Mouse (Mus musculus) stomach, embryonic 16.5 days (tissue): Measurements from ENCODE around the gene Mrpl23. TPM values are rescaled to one million over a fixed set of nuclear protein-coding genes. Genes with fewer than 3 reads are reported as not detected.
A peak's percentile ranks its signal among the peaks of the same experiment; 100 is the strongest.

ENCODE experiments used
- ATAC-seq: fragments of 200-750 bp; cut with Nextera tagmentation; 2 replicates; pipeline ENCODE4 v1.8.0; 2017; ENCODE audit warnings: moderate number of reproducible peaks, moderate TSS enrichment; ENCODE audit not compliant: insufficient read depth, low FRiP score
- H3K27ac ChIP-seq: fragments of 300-500 bp; sonication (generic); 2 replicates; pipeline ENCODE4 v1.5.1; 2014; ENCODE audit warnings: low read length
- H3K27me3 ChIP-seq: fragments of 300-500 bp; sonication (generic); 2 replicates; pipeline ENCODE4 v1.6.1; 2014; ENCODE audit warnings: low read length, control low read depth, mixed read lengths; ENCODE audit not compliant: control insufficient read depth, insufficient read depth
- H3K36me3 ChIP-seq: fragments of 300-500 bp; sonication (generic); 2 replicates; pipeline ENCODE4 v1.6.1; 2014; ENCODE audit warnings: low read length; ENCODE audit not compliant: control insufficient read depth, insufficient read depth
- H3K4me1 ChIP-seq: fragments of 300-500 bp; sonication (generic); 2 replicates; pipeline ENCODE4 v1.6.1; 2014; ENCODE audit warnings: low read length, control low read depth, mixed read lengths; ENCODE audit not compliant: control insufficient read depth, insufficient read depth
- H3K4me2 ChIP-seq: fragments of 300-500 bp; sonication (generic); 2 replicates; pipeline ENCODE4 v1.6.1; 2014; ENCODE audit warnings: low read depth, low read length, mixed read lengths
- H3K4me3 ChIP-seq: fragments of 300-500 bp; sonication (generic); replicated peaks from 2 replicates; pipeline ENCODE4 v1.5.1; 2014; ENCODE audit warnings: mild to moderate bottlenecking, low read length
- H3K9ac ChIP-seq: fragments of 300-500 bp; sonication (generic); 2 replicates; pipeline ENCODE4 v1.6.1; 2014; ENCODE audit warnings: low read length
- H3K9me3 ChIP-seq: fragments of 300-500 bp; sonication (generic); replicated peaks from 2 replicates; pipeline ENCODE4 v1.6.1; 2016; ENCODE audit warnings: low read length, control low read depth; ENCODE audit not compliant: control insufficient read depth
- WGBS: fragments of 180-500 bp; shearing (Covaris S2); extraction: QIAGEN DNeasy Blood & Tissue Kit; methylation state at CpG from one replicate; pipeline ENCODE4 v1.1.7; 2014; 5-methylcytosine and 5-hydroxymethylcytosine counted together
- polyA plus RNA-seq: library from polyadenylated mRNA; unstranded; fragments of >200 nt; fragmentation: Nextera tagmentation; extraction: Ambion mirVana; gene quantifications from 2 replicates; pipeline ENCODE4 v1.2.1, GENCODE M21; 2015

Gene Mrpl23
- polyA plus RNA-seq, 1 experiment from 2014 or later: 30.7 TPM

DNA sequence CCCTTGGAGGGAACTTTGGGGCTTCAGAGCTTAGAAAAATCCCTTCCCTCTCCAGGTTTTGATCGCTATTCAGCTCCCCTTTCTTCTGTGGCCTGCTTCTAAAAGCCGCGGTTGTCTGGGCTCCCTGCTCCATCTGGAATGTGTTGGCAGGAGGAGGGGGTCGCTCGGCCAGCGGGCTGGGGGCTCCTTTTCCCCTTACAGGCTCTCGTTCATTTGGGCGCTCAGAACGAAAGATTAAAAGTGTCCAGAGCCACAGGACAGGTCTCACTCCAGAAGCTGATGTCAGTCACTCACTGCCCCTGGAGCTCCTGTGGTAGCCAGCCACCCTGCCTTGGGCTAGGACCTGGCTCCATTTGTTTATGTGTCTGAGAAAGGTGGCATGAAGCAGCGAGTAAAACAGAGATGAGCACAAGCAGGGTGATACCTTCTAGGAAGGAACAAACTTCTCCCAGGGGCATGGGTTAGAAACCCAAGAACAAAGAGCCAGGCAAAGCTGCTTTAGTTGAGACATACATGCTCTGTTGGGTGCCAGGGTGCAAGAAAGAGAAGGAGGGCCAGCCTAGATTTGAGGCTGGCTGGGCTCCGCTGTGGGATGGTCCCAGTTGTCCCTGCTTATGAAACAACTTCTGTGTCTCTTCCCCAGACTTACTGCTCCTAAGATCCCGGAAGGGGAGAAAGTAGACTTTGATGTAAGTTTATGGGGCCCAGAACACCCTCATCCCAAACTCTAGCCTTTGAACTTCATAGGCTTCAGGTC lies 22.3 kb upstream of the Mrpl23 start:
- ATAC-seq: peak; percentile 39; the same call in 1 of the 2 replicates
- H3K36me3 ChIP-seq: no peaks in the 10 kb centered on the region
- peak overlapping the region; percentile 60 for H3K9ac ChIP-seq
- H3K4me1 ChIP-seq: peaks cover 33% of the 10 kb centered on the region
- H3K27me3 ChIP-seq: no peaks in the 10 kb centered on the region
- H3K4me2 ChIP-seq: no peak overlapping the region
- no peak overlapping the region for H3K4me3 ChIP-seq
- peak overlapping the region; percentile 96 for H3K27ac ChIP-seq
- 21% methylated on average over 12 of the region's 12 CpGs for WGBS
- H3K9me3 ChIP-seq: no peaks in the 10 kb centered on the region

DNA sequence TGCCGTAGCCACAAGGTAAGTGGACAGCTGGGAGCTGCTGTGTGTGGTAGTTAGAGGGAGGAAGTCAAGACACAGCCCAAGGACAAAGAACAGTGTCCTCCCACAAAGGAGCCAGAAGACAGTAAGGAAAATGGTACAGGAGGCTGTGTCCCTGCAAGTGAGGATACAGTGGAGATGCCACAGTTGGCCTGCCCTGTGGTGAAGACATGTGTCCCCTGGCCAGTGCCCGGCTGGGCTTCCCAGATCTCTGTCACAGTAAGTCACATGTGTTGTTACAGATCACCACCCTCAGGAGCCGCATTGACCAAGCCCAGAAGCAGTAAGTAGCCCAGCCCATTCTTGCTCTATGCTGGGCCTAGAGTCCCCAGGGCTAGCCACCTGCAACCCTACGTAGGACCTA lies 18.4 kb upstream of the Mrpl23 start:
- Histone ChIP-seq H3K27me3 (no peaks in the 10 kb centered on the region), H3K4me1 (peaks cover 41% of the 10 kb centered on the region), H3K4me3 (no peak overlapping the region), H3K9me3 (no peaks in the 10 kb centered on the region), H3K4me2 (no peak overlapping the region), H3K27ac (no peak overlapping the region), H3K36me3 (no peaks in the 10 kb centered on the region), H3K9ac (no peak overlapping the region)
- 82% methylated on average over 4 of the region's 4 CpGs for WGBS
- ATAC-seq: no peak

GRCm38 (mm10) chr7:142516221-142516978 lies 16.1 kb upstream of the Mrpl23 start:
- Histone ChIP-seq H3K27me3 (no peaks in the 10 kb centered on the region), H3K9me3 (no peaks in the 10 kb centered on the region), H3K27ac (peak overlapping the region; percentile 90), H3K4me2 (peak overlapping the region; percentile 36), H3K4me3 (no peak overlapping the region), H3K4me1 (peaks cover 33% of the 10 kb centered on the region), H3K36me3 (no peaks in the 10 kb centered on the region), H3K9ac (peak overlapping the region; percentile 55)
- WGBS: 28% methylated on average over 21 of the region's 21 CpGs
- ATAC-seq: peak; percentile 83

- H3K27me3 ChIP-seq: no peaks in the 10 kb centered on the region
- H3K4me3 ChIP-seq: no peak overlapping the region
- peaks cover 38% of the 10 kb centered on the region for H3K4me1 ChIP-seq
- 44% methylated on average over 3 of the region's 3 CpGs for WGBS
- no peak; the same call in 1 of the 2 replicates for ATAC-seq
- no peaks in the 10 kb centered on the region for H3K36me3 ChIP-seq
- no peak overlapping the region for H3K9ac ChIP-seq
- no peak overlapping the region for H3K4me2 ChIP-seq
- no peak overlapping the region for H3K27ac ChIP-seq
- H3K9me3 ChIP-seq: no peaks in the 10 kb centered on the region
These were observed 15.0 kb upstream of the Mrpl23 start for GRCm38 (mm10) chr7:142517531-142517930.

- Histone ChIP-seq H3K27ac (peak overlapping the region; percentile 55; the same call in 1 of the 2 replicates), H3K4me2 (no peak overlapping the region), H3K36me3 (no peaks in the 10 kb centered on the region), H3K4me1 (peaks cover 54% of the 10 kb centered on the region), H3K9ac (no peak overlapping the region), H3K4me3 (no peak overlapping the region), H3K27me3 (no peaks in the 10 kb centered on the region), H3K9me3 (no peaks in the 10 kb centered on the region)
- ATAC-seq: no peak
- 77% methylated on average over 4 of the region's 4 CpGs for WGBS
These were observed 12.2 kb upstream of the Mrpl23 start for GRCm38 (mm10) chr7:142520331-142520730.

DNA sequence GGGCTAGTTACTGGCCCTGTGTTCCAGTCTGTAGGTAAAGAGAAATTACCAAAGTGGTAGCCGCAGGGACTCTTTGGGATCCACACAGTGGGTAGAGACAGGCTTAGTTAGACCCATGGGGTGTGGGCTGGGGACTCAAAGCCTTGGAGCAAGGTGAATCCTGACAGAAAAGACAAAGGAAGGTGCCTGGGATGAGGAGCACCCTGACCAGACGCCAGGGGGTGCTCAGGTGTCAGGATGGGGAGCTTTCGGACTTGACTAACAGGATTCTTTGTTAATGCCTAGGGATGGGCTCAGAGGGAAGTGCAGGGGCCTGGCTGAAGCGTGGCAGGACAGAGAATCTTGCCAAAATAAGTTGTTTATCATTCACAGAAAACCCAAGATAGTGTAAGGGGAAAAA lies 10.1 kb upstream of the Mrpl23 start:
- Histone ChIP-seq H3K9me3 (no peaks in the 10 kb centered on the region), H3K4me2 (no peak overlapping the region), H3K4me1 (peaks cover 49% of the 10 kb centered on the region), H3K27me3 (no peaks in the 10 kb centered on the region), H3K36me3 (no peaks in the 10 kb centered on the region), H3K9ac (no peak overlapping the region), H3K27ac (peak overlapping the region; percentile 81; the same call in 1 of the 2 replicates), H3K4me3 (no peak overlapping the region)
- peak; percentile 48; the same call in 1 of the 2 replicates for ATAC-seq
- 39% methylated on average over 4 of the region's 4 CpGs for WGBS

GRCm38 (mm10) chr7:142523200-142523990 lies 9.1 kb upstream of the Mrpl23 start:
- Histone ChIP-seq H3K9me3 (no peaks in the 10 kb centered on the region), H3K27ac (peak overlapping the region; percentile 81), H3K4me2 (no peak overlapping the region), H3K4me3 (no peak overlapping the region), H3K27me3 (no peaks in the 10 kb centered on the region), H3K36me3 (no peaks in the 10 kb centered on the region), H3K4me1 (peaks cover 51% of the 10 kb centered on the region), H3K9ac (peak overlapping the region; percentile 44; the same call in 1 of the 2 replicates)
- WGBS: 38% methylated on average over 17 of the region's 17 CpGs
- ATAC-seq: no peak

GRCm38 (mm10) chr7:142525342-142526178 lies 6.9 kb upstream of the Mrpl23 start:
- H3K36me3 ChIP-seq: no peaks in the 10 kb centered on the region
- no peak overlapping the region for H3K4me3 ChIP-seq
- H3K4me1 ChIP-seq: peaks cover 51% of the 10 kb centered on the region
- WGBS: 37% methylated on average over 13 of the region's 13 CpGs
- H3K27me3 ChIP-seq: no peaks in the 10 kb centered on the region
- H3K27ac ChIP-seq: peak overlapping the region; percentile 82
- peak overlapping the region; percentile 48; the same call in 1 of the 2 replicates for H3K9ac ChIP-seq
- H3K9me3 ChIP-seq: no peaks in the 10 kb centered on the region
- H3K4me2 ChIP-seq: no peak overlapping the region
- ATAC-seq: peak; percentile 51
